Mouse (Mus musculus) right cerebral cortex, postnatal 4 days (tissue): ENCODE results near the gene Pvr.

Experiments
- DNase-seq: peaks from one replicate; pipeline ENCODE4 v3.0.0-alpha.2; 2022

Pvr gene

DNA sequence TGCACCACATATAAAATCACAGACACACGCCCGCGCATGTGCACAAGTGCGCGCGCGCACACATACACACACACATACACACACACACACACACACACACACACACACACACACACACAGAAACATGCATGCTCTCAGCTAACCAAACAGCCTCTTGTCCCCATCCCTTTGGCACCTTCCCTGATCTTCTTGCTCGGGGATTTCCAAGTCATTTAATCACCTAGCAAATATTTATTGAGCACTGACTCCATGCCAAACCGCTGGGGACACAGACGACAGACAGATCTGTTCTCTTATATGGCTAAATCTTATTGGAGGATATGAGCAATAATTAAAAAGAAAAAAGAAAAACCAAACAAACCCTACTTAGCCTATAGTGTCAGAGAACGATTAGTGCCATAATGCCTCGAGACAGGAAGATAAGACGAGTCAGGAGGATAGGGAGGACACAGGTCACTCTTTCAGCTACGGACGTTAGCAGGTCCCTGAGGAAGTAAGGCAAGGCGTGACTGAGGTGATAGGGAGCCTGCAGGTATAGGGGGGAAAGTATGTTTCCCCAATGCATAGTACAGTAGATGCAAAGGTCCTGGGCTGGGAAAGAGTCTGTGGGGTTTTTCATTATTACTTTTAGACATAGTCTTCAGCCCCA lies 53.1 kb downstream of the Pvr start:
- DNase-seq = no peak

- DNase-seq = no peak
Observed at GRCm38 (mm10) chr7:19866490-19866889, 54.5 kb downstream of the Pvr start.

DNA sequence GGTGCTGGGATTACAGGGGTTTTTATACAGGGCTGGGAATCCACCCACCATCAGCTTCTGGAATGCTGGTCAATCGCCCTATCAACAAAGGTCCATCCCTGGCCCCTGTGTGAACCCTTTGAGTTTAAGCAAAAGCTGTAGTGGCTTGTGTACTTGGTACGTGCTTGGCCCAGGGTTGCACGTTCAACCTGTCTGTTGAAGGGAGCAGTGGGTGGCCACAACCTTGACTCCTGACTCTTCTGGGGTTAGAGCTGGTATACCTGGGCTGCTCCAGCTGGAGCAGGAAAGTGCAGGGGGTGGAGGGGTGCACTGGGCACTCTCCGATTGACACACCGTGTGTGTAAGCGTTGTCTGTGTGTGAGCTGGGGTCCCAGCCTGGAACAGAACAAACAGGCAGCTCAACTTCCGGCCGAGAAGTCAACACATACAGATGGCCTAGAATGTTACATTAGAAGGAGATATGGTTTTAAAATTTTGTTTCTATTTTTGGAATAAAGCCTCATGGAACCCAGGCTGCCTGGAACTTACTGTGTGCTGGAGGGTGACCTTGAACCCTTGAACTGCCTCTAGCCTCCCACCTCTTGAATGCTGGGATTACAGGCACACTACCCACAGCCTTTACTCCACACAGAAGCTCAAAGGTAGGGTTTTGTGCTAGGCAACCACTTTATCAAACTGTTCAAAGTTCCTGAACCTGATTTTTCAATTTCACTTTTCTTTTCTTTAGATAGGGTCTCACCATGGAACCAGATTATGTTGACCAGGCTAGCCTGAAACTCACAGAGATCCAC lies 55.5 kb downstream of the Pvr start:
- DNase-seq = no peak

DNA sequence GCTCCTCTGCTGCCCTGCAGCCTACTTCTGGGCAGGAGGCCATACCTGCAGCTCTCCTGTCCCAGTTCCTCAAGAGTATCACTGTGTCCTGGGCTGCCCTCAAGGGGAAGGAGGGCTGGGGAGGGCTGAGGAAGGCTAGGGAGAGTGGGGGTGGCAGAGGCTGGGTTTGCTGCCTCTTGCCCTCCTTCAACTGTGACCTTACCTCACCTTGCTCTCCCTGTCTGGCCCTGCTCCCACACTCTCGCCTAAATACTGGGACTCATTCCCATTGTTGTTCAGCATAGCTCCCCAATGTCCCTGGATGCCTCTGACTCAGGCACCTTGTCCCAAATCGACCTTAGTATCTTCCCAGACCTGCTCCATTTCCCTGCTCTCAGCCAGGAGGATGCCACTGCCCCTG lies 56.7 kb downstream of the Pvr start:
- DNase-seq = no peak

DNA sequence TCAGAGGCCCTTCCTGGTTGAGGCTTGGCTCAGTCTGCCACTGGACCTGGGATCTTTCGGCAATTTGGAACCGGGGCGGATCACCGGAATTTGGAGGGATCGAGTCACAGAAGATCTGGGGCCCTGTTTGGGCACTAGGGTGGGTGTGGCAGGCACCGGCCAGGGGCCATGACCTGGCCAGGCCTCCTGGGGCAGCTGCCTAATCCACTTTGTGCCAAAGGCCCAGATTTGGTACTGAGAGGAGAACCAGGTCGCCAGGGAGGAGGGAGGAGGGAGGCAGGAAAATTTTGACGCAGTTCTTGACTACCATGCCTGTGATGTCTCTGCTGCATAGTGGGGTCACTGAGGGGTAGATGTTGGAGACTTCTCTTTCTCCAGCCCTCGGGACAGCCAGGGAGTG lies 59.8 kb downstream of the Pvr start, which contains the start of gene Ceacam16:
Ceacam16 (minus strand) TSS at position 101 of the 400 bp plus-strand sequence.
- DNase-seq = no peak

DNA sequence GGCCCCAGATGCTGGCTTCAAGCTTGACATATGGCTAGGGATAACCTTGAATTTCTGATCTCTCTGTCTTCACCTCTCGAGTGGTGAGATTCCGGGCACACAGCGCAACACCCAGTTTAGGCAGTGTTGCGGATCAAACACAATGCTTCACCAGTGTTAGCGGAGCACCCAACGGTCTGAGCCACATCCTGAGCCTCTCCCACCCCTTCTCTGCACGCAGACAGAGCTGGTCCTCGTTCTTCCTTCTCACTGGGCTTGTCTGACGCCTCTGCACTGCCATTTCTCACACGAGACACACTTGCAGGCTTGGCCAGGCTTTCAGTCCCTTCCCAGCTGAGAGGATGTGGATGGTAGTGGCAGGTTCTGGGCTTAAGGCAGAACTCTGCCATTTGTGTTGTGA lies 61.2 kb downstream of the Pvr start:
- DNase-seq = no peak

DNA sequence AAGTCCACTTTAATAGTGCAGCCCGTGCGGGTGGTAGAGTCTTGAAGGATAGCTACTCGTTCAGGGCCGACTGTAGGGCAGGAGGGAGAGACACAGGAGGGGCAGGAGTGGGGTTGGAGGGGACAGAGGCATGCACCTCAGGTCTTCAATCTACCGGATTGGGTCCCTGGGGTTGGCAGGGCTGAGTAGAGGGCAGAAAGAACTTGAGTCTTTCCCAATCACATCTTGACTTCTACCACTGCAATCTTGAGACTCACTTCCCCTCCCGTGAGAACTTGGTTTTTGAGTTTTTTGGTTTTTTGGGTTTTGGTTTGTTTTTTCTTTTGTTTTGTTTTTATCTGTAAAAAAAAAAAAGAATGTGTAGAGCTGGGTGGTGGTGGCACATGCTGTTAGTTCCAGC lies 64.7 kb downstream of the Pvr start:
- no peak for DNase-seq

DNA sequence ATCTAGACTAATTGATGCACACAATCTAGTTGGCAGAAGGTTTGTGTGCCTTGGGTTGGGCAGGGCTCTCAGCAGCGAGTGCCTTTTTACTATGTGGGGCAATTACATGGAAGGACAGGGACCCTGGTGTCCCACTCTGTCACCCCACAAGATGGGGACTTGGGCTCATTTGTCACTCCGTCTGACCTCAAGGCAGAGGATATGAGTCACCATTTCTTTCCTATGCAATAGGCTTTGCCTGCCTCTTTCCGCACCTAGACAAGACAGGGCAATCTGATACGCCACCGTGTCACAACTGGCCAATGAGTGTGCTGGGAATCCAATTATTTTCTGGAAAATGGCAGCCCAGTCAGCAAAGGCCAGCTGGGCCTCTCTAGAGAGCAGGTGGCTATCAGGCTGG lies 65.3 kb downstream of the Pvr start:
- no peak for DNase-seq
